Mouse (Mus musculus): Measurements from ENCODE around the gene Ascl3.

The Ascl3 gene

GRCm38 (mm10) chr7:109731626-109732025 is at the start of gene Ascl3:
Ascl3 (minus strand) TSS chr7:109731726.
- DNase-seq (ENCODE audit: low read depth, low spot score): no peak

GRCm38 (mm10) chr7:109781087-109781469 is 49.6 kb upstream of the Ascl3 start:
- DNase-seq (ENCODE audit: low read depth, low spot score): no peak

- DNase-seq (ENCODE audit: low read depth, low spot score): no peak
These were observed 40.7 kb upstream of the Ascl3 start for GRCm38 (mm10) chr7:109772251-109772650.

GRCm38 (mm10) chr7:109768699-109769383 is 37.3 kb upstream of the Ascl3 start:
- DNase-seq (ENCODE audit: low read depth, low spot score): no peak

- no peak for DNase-seq (ENCODE audit: low read depth, low spot score)
These were observed 36.2 kb upstream of the Ascl3 start for GRCm38 (mm10) chr7:109767575-109768350.

GRCm38 (mm10) chr7:109764009-109764408 is 32.5 kb upstream of the Ascl3 start:
- no peak for DNase-seq (ENCODE audit: low read depth, low spot score)

GRCm38 (mm10) chr7:109756291-109756690 is 24.8 kb upstream of the Ascl3 start:
- no peak for DNase-seq (ENCODE audit: low read depth, low spot score)

GRCm38 (mm10) chr7:109754034-109754433 is 22.5 kb upstream of the Ascl3 start:
- no peak for DNase-seq (ENCODE audit: low read depth, low spot score)

GRCm38 (mm10) chr7:109752008-109752925 is 20.7 kb upstream of the Ascl3 start, which contains the start of gene Tmem9b:
Tmem9b (minus strand) TSS chr7:109752875.
- DNase-seq (ENCODE audit: low read depth, low spot score): peak; percentile 16

- DNase-seq (ENCODE audit: low read depth, low spot score): no peak
These were observed 20.0 kb upstream of the Ascl3 start for GRCm38 (mm10) chr7:109751427-109752007.

- no peak for DNase-seq (ENCODE audit: low read depth, low spot score)
These were observed 16.2 kb upstream of the Ascl3 start for GRCm38 (mm10) chr7:109747747-109748146.

GRCm38 (mm10) chr7:109741703-109742102 is 10.2 kb upstream of the Ascl3 start:
- DNase-seq (ENCODE audit: low read depth, low spot score): no peak

- DNase-seq (ENCODE audit: low read depth, low spot score): no peak
These were observed 9.5 kb upstream of the Ascl3 start for GRCm38 (mm10) chr7:109741060-109741459.

GRCm38 (mm10) chr7:109739822-109740370 is 8.4 kb upstream of the Ascl3 start:
- no peak for DNase-seq (ENCODE audit: low read depth, low spot score)

- no peak for DNase-seq (ENCODE audit: low read depth, low spot score)
These were observed 3.3 kb upstream of the Ascl3 start for GRCm38 (mm10) chr7:109734806-109735205.

GRCm38 (mm10) chr7:109723697-109724096 is 7.8 kb downstream of the Ascl3 start, which contains the start of gene BC051019:
BC051019 (minus strand) TSS chr7:109723850.
- no peak for DNase-seq (ENCODE audit: low read depth, low spot score)

- DNase-seq (ENCODE audit: low read depth, low spot score): no peak
These were observed 8.4 kb downstream of the Ascl3 start for GRCm38 (mm10) chr7:109723114-109723513.

- peak; percentile 83 for DNase-seq (ENCODE audit: low read depth, low spot score)
These were observed 8.9 kb downstream of the Ascl3 start for GRCm38 (mm10) chr7:109722618-109723017.

GRCm38 (mm10) chr7:109719286-109719685 is 12.2 kb downstream of the Ascl3 start:
- DNase-seq (ENCODE audit: low read depth, low spot score): peak; percentile 46

GRCm38 (mm10) chr7:109713434-109713982 is 18.0 kb downstream of the Ascl3 start:
- DNase-seq (ENCODE audit: low read depth, low spot score): no peak

GRCm38 (mm10) chr7:109712198-109712597 is 19.3 kb downstream of the Ascl3 start:
- DNase-seq (ENCODE audit: low read depth, low spot score): no peak

Data from ES-CJ7 (cell line).